Mouse (Mus musculus) heart, embryonic 13.5 days (tissue): ENCODE data around the gene Gm10722. TPM values are rescaled to one million over a fixed set of nuclear protein-coding genes. Genes with fewer than 3 reads are reported as not detected.
"Not testable (repeated sequence)": the region's sequence is repeated elsewhere in the genome, so short reads cannot be mapped to it uniquely, and the experiment has no call there.

ENCODE experiments used
- ATAC-seq: fragments of 200-750 bp; cut with Nextera tagmentation; 2 replicates; pipeline ENCODE4 v1.8.0; 2017; ENCODE audit warnings: moderate TSS enrichment; ENCODE audit not compliant: insufficient number of reproducible peaks, low FRiP score, low TSS enrichment; ENCODE audit errors: extremely low read depth
- H3K27ac ChIP-seq: fragments of 300-500 bp; sonication (generic); replicated peaks from 2 replicates; pipeline ENCODE4 v1.5.1; 2015; ENCODE audit warnings: moderate library complexity, mild to moderate bottlenecking, inconsistent platforms
- H3K27me3 ChIP-seq: fragments of 300-500 bp; sonication (generic); replicated peaks from 2 replicates; pipeline ENCODE4 v1.6.1; 2015; ENCODE audit warnings: mild to moderate bottlenecking, inconsistent platforms
- H3K36me3 ChIP-seq: fragments of 300-500 bp; sonication (generic); 2 replicates; pipeline ENCODE4 v1.6.1; 2015; ENCODE audit warnings: mild to moderate bottlenecking, inconsistent platforms
- H3K4me1 ChIP-seq: fragments of 300-500 bp; sonication (generic); 2 replicates; pipeline ENCODE4 v1.6.1; 2015; ENCODE audit warnings: inconsistent platforms
- H3K4me2 ChIP-seq: fragments of 300-500 bp; sonication (generic); 2 replicates; pipeline ENCODE4 v1.6.1; 2015; ENCODE audit warnings: inconsistent platforms, mild to moderate bottlenecking, moderate library complexity
- H3K4me3 ChIP-seq: fragments of 300-500 bp; sonication (generic); 2 replicates; pipeline ENCODE4 v1.5.1; 2015; ENCODE audit warnings: moderate library complexity, mild to moderate bottlenecking, inconsistent platforms
- H3K9ac ChIP-seq: fragments of 300-500 bp; sonication (generic); 2 replicates; pipeline ENCODE4 v1.6.1; 2015; ENCODE audit warnings: inconsistent platforms, mild to moderate bottlenecking, moderate library complexity
- H3K9me3 ChIP-seq: fragments of 300-500 bp; sonication (generic); 2 replicates; pipeline ENCODE4 v1.6.1; 2016; ENCODE audit warnings: inconsistent platforms
- WGBS: fragments of 180-500 bp; shearing (Covaris S2); methylation state at CpG from one replicate; pipeline ENCODE4 v1.1.7; 2015; ENCODE audit warnings: mixed read lengths; 5-methylcytosine and 5-hydroxymethylcytosine counted together
- polyA plus RNA-seq: library from polyadenylated mRNA; unstranded; fragments of >200 nt; fragmentation: Nextera tagmentation; extraction: Ambion mirVana; gene quantifications from 2 replicates; pipeline ENCODE4 v1.2.1, GENCODE M21; 2015

Gene Gm10722
- polyA plus RNA-seq, 1 experiment from 2014 or later: not detected

DNA sequence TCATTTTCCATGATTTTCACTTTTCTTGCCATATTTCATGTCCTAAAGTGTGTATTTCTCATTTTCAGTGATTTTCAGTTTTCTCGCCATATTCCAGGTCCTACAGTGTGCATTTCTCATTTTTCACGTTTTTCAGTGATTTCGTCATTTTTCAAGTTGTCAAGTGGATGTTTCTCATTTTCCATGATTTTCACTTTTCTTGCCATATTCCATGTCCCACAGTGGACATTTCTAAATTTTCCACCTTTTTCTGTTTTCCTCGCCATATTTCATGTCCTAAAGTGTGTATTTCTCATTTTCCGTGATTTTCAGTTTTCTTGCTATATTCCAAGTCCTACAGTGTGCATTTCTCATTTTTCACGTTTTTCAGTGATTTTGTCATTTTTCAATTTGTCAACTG is 15.2 kb downstream of the Gm10722 start:
- not testable (repeated sequence) for H3K4me1 ChIP-seq, H3K36me3 ChIP-seq, H3K4me3 ChIP-seq, ATAC-seq, H3K27me3 ChIP-seq, H3K9ac ChIP-seq, H3K4me2 ChIP-seq, H3K9me3 ChIP-seq, H3K27ac ChIP-seq
- WGBS: 69% methylated on average over 6 of the region's 6 CpGs

DNA sequence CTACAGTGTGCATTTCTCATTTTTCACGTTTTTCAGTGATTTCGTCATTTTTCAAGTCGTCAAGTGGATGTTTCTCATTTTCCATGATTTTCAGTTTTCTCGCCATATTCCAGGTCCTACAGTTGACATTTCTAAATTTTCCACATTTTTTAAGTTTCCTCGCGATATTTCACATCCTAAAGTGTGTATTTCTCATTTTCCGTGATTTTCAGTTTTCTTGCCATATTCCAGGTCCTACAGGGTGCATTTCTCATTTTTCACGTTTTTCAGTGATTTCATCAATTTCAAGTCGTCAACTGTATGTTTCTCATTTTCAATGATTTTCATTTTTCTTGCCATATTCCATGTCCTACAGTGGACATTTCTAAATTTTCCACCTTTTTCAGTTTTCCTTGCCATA is 16.4 kb downstream of the Gm10722 start, which contains the start of gene Gm10719:
Gene Gm10719 (plus strand): TSS at position 301 of the 400 bp plus-strand sequence.
- H3K27ac ChIP-seq, H3K27me3 ChIP-seq, H3K4me3 ChIP-seq, H3K36me3 ChIP-seq, H3K4me2 ChIP-seq, H3K9me3 ChIP-seq, H3K9ac ChIP-seq, ATAC-seq, H3K4me1 ChIP-seq: not testable (repeated sequence)
- 47% methylated on average over 2 of the region's 9 CpGs for WGBS

DNA sequence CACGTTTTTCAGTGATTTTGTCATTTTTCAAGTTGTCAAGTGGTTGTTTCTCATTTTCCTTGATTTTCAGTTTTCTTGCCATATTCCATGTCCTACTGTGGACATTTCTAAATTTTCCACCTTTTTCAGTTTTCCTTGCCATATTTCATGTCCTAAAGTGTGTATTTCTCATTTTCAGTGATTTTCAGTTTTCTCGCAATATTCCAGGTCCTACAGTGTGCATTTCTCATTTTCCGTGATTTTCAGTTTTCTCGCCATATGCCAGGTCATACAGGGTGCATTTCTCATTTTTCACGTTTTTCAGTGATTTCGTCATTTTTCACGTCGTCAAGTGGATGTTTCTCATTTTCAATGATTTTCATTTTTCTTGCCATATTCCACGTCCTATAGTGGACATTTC is 18.2 kb downstream of the Gm10722 start:
- H3K9ac ChIP-seq, H3K36me3 ChIP-seq, H3K4me1 ChIP-seq, H3K9me3 ChIP-seq, H3K27ac ChIP-seq, H3K4me2 ChIP-seq, ATAC-seq, H3K4me3 ChIP-seq, H3K27me3 ChIP-seq: not testable (repeated sequence)
- WGBS: 58% methylated on average over 9 of the region's 9 CpGs

DNA sequence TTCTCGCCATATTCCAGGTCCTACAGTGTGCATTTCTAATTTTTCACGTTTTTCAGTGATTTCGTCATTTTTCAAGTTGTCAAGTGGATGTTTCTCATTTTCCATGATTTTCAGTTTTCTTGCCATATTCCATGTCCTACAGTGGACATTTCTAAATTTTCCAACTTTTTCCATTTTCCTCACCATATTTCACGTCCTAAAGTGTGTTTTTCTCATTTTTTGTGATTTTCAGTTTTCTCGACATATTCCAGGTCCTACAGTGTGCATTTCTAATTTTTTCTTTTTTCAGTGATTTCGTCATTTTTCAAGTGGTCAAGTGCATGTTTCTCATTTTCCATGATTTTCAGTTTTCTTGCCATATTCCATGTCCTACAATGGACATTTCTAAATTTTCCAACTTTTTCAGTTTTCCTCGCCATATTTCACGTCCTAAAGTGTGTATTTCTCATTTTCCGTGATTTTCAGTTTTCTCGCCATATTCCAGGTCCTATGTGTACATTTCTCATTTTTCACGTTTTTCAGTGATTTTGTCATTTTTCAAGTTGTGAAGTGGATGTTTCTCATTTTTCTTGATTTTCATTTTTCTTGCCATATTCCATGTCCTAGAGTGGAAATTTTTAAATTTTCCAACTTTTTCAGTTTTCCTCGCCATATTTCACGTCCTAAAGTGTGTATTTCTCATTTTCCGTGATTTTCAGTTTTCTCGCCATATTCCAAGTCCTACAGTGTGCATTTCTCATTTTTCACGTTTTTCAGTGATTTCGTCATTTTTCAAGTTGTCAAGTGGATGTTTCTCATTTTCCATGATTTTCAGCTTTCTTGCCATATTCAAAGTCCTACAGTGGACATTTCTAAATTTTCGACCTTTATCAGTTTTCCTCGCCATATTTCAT is 19.4 kb downstream of the Gm10722 start:
- not testable (repeated sequence) for H3K36me3 ChIP-seq, H3K4me1 ChIP-seq, H3K4me3 ChIP-seq, H3K9ac ChIP-seq, ATAC-seq, H3K27me3 ChIP-seq, H3K4me2 ChIP-seq, H3K9me3 ChIP-seq, H3K27ac ChIP-seq
- WGBS: 67% methylated on average over 17 of the region's 19 CpGs

DNA sequence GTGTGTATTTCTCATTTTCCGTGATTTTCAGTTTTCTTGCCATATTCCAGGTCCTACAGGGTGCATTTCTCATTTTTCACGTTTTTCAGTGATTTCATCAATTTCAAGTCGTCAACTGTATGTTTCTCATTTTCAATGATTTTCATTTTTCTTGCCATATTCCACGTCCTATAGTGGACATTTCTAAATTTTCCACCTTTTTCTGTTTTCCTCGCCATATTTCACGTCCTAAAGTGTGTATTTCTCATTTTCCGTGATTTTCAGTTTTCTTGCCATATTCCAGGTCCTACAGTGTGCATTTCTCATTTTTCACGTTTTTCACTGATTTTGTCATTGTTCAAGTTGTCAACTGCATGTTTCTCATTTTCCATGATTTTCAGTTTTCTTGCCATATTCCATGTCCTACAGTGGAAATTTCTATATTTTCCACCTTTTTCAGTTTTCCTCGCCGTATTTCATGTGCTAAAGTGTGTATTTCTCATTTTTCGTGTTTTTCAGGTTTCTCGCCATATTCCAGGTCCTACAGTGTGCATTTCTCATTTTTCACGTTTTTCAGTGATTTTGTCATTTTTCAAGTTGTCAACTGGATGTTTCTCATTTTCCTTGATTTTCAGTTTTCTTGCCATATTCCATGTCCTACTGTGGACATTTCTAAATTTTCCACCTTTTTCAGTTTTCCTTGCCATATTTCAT is 21.7 kb downstream of the Gm10722 start:
- H3K27ac ChIP-seq, H3K4me3 ChIP-seq, H3K9ac ChIP-seq, H3K4me2 ChIP-seq, H3K4me1 ChIP-seq, ATAC-seq, H3K36me3 ChIP-seq, H3K27me3 ChIP-seq, H3K9me3 ChIP-seq: not testable (repeated sequence)
- WGBS: 68% methylated on average over 11 of the region's 13 CpGs

DNA sequence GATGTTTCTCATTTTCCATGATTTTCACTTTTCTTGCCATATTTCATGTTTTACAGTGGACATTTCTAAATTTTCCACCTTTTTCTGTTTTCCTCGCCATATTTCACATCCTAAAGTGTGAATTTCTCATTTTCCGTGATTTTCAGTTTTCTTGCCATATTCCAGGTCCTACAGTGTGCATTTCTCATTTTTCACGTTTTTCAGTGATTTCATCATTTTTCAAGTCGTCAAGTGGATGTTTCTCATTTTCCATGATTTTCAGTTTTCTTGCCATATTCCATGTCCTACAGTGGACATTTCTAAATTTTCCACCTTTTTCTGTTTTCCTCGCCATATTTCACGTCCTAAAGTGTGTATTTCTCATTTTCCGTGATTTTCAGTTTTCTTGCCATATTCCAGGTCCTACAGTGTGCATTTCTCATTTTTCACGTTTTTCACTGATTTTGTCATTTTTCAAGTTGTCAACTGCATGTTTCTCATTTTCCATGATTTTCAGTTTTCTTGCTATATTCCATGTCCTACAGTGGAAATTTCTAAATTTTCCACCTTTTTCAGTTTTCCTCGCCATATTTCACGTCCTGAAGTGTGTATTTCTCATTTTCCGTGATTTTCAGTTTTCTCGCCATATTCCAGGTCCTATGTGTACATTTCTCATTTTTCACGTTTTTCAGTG is 22.7 kb downstream of the Gm10722 start, which contains the start of gene Gm10718:
Gene Gm10718 (plus strand): TSS at position 236 of the 673 bp plus-strand sequence.
- not testable (repeated sequence) for H3K9ac ChIP-seq, H3K9me3 ChIP-seq, H3K4me2 ChIP-seq, H3K27ac ChIP-seq, H3K4me3 ChIP-seq, H3K4me1 ChIP-seq, ATAC-seq, H3K27me3 ChIP-seq, H3K36me3 ChIP-seq
- WGBS: 67% methylated on average over 12 of the region's 13 CpGs

DNA sequence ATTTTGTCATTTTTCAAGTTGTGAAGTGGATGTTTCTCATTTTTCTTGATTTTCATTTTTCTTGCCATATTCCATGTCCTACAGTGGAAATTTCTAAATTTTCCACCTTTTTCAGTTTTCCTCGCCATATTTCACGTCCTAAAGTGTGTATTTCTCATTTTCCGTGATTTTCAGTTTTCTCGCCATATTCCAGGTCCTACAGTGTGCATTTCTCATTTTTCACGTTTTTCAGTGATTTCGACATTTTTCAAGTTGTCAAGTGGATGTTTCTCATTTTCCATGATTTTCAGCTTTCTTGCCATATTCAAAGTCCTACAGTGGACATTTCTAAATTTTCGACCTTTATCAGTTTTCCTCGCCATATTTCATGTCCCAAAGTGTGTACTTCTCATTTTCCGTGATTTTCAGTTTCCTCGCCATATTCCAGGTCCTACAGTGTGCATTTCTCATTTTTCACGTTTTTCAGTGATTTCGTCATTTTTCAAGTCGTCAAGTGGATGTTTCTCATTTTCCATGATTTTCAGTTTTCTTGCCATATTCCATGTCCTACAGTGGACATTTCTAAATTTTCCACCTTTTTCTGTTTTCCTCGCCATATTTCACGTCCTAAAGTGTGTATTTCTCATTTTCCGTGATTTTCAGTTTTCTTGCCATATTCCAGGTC is 23.4 kb downstream of the Gm10722 start:
- H3K27me3 ChIP-seq, H3K4me2 ChIP-seq, H3K4me1 ChIP-seq, H3K9me3 ChIP-seq, H3K4me3 ChIP-seq, H3K9ac ChIP-seq, H3K27ac ChIP-seq, ATAC-seq, H3K36me3 ChIP-seq: not testable (repeated sequence)
- WGBS: 69% methylated on average over 16 of the region's 16 CpGs

DNA sequence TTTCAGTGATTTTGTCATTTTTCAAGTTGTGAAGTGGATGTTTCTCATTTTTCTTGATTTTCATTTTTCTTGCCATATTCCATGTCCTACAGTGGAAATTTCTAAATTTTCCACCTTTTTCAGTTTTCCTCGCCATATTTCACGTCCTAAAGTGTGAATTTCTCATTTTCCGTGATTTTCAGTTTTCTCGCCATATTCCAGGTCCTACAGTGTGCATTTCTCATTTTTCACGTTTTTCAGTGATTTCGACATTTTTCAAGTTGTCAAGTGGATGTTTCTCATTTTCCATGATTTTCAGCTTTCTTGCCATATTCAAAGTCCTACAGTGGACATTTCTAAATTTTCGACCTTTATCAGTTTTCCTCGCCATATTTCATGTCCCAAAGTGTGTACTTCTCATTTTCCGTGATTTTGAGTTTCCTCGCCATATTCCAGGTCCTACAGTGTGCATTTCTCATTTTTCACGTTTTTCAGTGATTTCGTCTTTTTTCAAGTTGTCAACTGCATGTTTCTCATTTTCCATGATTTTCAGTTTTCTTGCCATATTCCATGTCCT is 24.3 kb downstream of the Gm10722 start, which contains the start of gene Gm10717:
Gene Gm10717 (plus strand): TSS at position 506 of the 556 bp plus-strand sequence.
- H3K36me3 ChIP-seq, ATAC-seq, H3K4me2 ChIP-seq, H3K4me3 ChIP-seq, H3K27me3 ChIP-seq, H3K9me3 ChIP-seq, H3K9ac ChIP-seq, H3K27ac ChIP-seq, H3K4me1 ChIP-seq: not testable (repeated sequence)
- 65% methylated on average over 12 of the region's 12 CpGs for WGBS

DNA sequence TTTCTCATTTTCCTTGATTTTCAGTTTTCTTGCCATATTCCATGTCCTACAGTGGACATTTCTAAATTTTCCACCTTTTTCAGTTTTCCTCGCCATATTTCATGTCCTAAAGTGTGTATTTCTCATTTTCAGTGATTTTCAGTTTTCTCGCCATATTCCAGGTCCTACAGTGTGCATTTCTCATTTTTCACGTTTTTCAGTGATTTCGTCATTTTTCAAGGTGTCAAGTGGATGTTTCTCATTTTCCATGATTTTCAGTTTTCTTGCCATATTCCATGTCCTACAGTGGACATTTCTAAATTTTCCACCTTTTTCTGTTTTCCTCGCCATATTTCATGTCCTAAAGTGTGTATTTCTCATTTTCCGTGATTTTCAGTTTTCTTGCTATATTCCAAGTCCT is 24.9 kb downstream of the Gm10722 start:
- not testable (repeated sequence) for H3K36me3 ChIP-seq, H3K4me1 ChIP-seq, ATAC-seq, H3K27ac ChIP-seq, H3K4me3 ChIP-seq, H3K27me3 ChIP-seq, H3K4me2 ChIP-seq, H3K9ac ChIP-seq, H3K9me3 ChIP-seq
- WGBS: 63% methylated on average over 5 of the region's 6 CpGs

DNA sequence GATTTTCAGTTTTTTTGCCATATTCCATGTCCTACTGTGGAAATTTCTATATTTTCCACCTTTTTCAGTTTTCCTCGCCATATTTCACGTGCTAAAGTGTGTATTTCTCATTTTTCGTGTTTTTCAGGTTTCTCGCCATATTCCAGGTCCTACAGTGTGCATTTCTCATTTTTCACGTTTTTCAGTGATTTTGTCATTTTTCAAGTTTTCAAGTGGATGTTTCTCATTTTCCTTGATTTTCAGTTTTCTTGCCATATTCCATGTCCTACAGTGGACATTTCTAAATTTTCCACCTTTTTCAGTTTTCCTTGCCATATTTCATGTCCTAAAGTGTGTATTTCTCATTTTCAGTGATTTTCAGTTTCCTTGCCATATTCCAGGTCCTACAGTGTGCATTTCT is 25.4 kb downstream of the Gm10722 start:
- 70% methylated on average over 5 of the region's 5 CpGs for WGBS
- not testable (repeated sequence) for H3K36me3 ChIP-seq, H3K27me3 ChIP-seq, H3K4me1 ChIP-seq, H3K27ac ChIP-seq, H3K4me2 ChIP-seq, ATAC-seq, H3K9me3 ChIP-seq, H3K4me3 ChIP-seq, H3K9ac ChIP-seq

DNA sequence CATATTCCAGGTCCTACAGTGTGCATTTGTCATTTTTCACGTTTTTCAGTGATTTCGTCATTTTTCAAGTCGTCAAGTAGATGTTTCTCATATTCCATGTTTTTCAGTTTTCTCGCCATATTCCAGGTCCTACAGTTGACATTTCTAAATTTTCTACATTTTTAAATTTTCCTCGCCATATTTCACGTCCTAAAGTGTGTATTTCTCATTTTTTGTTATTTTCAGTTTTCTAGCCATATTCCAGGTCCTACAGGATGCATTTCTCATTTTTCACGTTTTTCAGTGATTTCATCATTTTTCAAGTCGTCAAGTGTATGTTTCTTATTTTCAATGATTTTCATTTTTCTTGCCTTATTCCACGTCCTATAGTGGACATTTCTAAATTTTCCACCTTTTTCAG is 26.0 kb downstream of the Gm10722 start:
- not testable (repeated sequence) for H3K4me1 ChIP-seq, H3K9ac ChIP-seq, H3K4me2 ChIP-seq, ATAC-seq, H3K9me3 ChIP-seq, H3K27me3 ChIP-seq, H3K36me3 ChIP-seq, H3K27ac ChIP-seq, H3K4me3 ChIP-seq
- 59% methylated on average over 9 of the region's 9 CpGs for WGBS
